Mouse (Mus musculus): ENCODE measurements around the gene Tyw1.

- no peak for TF ChIP-seq CTCF (IDR thresholded peaks at IDR 0.05; ENCODE audit: low read depth)
- no peak for TF ChIP-seq EP300 (optimal IDR thresholded peaks at IDR 0.05)
Measured at GRCm38 (mm10) chr5:130239236-130239635, 16.2 kb upstream of the Tyw1 start.

All from stomach, postnatal 0 days (tissue).